Mouse (Mus musculus) liver, postnatal 0 days (tissue): ENCODE results near the gene Tub. TPM values are rescaled to one million over a fixed set of nuclear protein-coding genes. Genes with fewer than 3 reads are reported as not detected.
A peak's percentile ranks its signal among the peaks of the same experiment; 100 is the strongest.

ENCODE experiments used
- ATAC-seq: fragments of 200-750 bp; cut with Nextera tagmentation; 2 replicates; pipeline ENCODE4 v1.8.0; 2017; ENCODE audit warnings: mild to moderate bottlenecking, moderate library complexity
- DNase-seq: peaks from one replicate; pipeline ENCODE4 v3.0.0-alpha.2; 2016
- H3K27ac ChIP-seq: fragments of 300-500 bp; sonication (generic); 2 replicates; pipeline ENCODE4 v1.5.1; 2014; ENCODE audit warnings: antibody characterized with exemption, moderate library complexity, mild to moderate bottlenecking, low read depth
- H3K27me3 ChIP-seq: fragments of 300-500 bp; sonication (generic); 2 replicates; pipeline ENCODE4 v1.6.1; 2014; ENCODE audit warnings: low read length, control low read depth, mixed read lengths; ENCODE audit not compliant: insufficient read depth
- H3K36me3 ChIP-seq: fragments of 300-500 bp; sonication (generic); replicated peaks from 2 replicates; pipeline ENCODE4 v1.6.1; 2014; ENCODE audit warnings: mild to moderate bottlenecking, control low read depth, low read length, moderate library complexity, mixed read lengths; ENCODE audit not compliant: insufficient read depth
- H3K4me1 ChIP-seq: fragments of 300-500 bp; sonication (generic); 2 replicates; pipeline ENCODE4 v1.6.1; 2014; ENCODE audit warnings: antibody characterized with exemption, mild to moderate bottlenecking, control low read depth; ENCODE audit not compliant: insufficient read depth
- H3K4me2 ChIP-seq: fragments of 300-500 bp; sonication (generic); 2 replicates; pipeline ENCODE4 v1.6.1; 2014; ENCODE audit warnings: low read depth, mild to moderate bottlenecking, low read length, moderate library complexity, mixed read lengths
- H3K4me3 ChIP-seq: fragments of 300-500 bp; sonication (generic); 2 replicates; pipeline ENCODE4 v1.5.1; 2014; ENCODE audit warnings: low read depth, low read length
- H3K9ac ChIP-seq: fragments of 300-500 bp; sonication (generic); replicated peaks from 2 replicates; pipeline ENCODE4 v1.6.1; 2014; ENCODE audit warnings: mild to moderate bottlenecking, moderate library complexity
- H3K9me3 ChIP-seq: fragments of 300-500 bp; sonication (generic); 2 replicates; pipeline ENCODE4 v1.6.1; 2016; ENCODE audit warnings: mild to moderate bottlenecking, control low read depth, low read length, mixed read lengths
- CTCF ChIP-seq: sonication (generic); IDR thresholded peaks from 2 replicates; pipeline ENCODE4 v1.5.1; 2016; ENCODE audit warnings: antibody characterized with exemption, low read depth
- EP300 ChIP-seq: IDR thresholded peaks from 2 replicates; pipeline ENCODE4 v1.6.1; 2016; ENCODE audit warnings: antibody characterized with exemption, low read depth, mild to moderate bottlenecking
- WGBS: fragments of 180-500 bp; shearing (Covaris S2); extraction: QIAGEN DNeasy Blood & Tissue Kit; methylation state at CpG from one replicate; pipeline ENCODE4 v1.1.7; 2014; ENCODE audit not compliant: insufficient replicate concordance; 5-methylcytosine and 5-hydroxymethylcytosine counted together
- polyA plus RNA-seq: library from polyadenylated mRNA; unstranded; fragments of >200 nt; fragmentation: Nextera tagmentation; extraction: Ambion mirVana; gene quantifications from 2 replicates; pipeline ENCODE4 v1.2.1, GENCODE M21; 2015

The Tub gene
- polyA plus RNA-seq, 1 experiment from 2014 or later, result not detected

GRCm38 (mm10) chr7:109069641-109070040, 119.5 kb downstream of the Tub start:
- Histone ChIP-seq H3K9ac (no peak overlapping the region), H3K4me2 (no peak overlapping the region), H3K27me3 (no peaks in the 10 kb centered on the region), H3K4me3 (no peak overlapping the region), H3K4me1 (no peaks in the 10 kb centered on the region), H3K36me3 (no peaks in the 10 kb centered on the region), H3K27ac (no peak overlapping the region), H3K9me3 (no peaks in the 10 kb centered on the region)
- ATAC-seq (no peak), DNase-seq (no peak)
- WGBS, result 77% methylated on average over 4 of the region's 4 CpGs
- no peak for TF ChIP-seq CTCF
- TF ChIP-seq EP300, result no peak

- no peak for TF ChIP-seq CTCF
- no peak for TF ChIP-seq EP300
- H3K9me3 ChIP-seq, result no peaks in the 10 kb centered on the region
- H3K4me2 ChIP-seq, result no peak overlapping the region
- no peaks in the 10 kb centered on the region for H3K4me1 ChIP-seq
- no peaks in the 10 kb centered on the region for H3K36me3 ChIP-seq
- H3K4me3 ChIP-seq, result no peak overlapping the region
- H3K9ac ChIP-seq, result no peak overlapping the region
- DNase-seq (no peak), ATAC-seq (no peak)
- 61% methylated on average over 5 of the region's 5 CpGs for WGBS
- no peak overlapping the region for H3K27ac ChIP-seq
- H3K27me3 ChIP-seq, result no peaks in the 10 kb centered on the region
Measured at GRCm38 (mm10) chr7:109072326-109072725, 122.2 kb downstream of the Tub start.

- no peak overlapping the region for H3K9ac ChIP-seq
- no peaks in the 10 kb centered on the region for H3K36me3 ChIP-seq
- peak overlapping the region; percentile 40 for H3K4me3 ChIP-seq
- DNase-seq (peak; percentile 24), ATAC-seq (no peak)
- WGBS, result 20% methylated on average over 12 of the region's 12 CpGs
- H3K4me1 ChIP-seq, result peaks cover 6% of the 10 kb centered on the region
- no peak for TF ChIP-seq EP300
- TF ChIP-seq CTCF, result no peak
- no peaks in the 10 kb centered on the region for H3K9me3 ChIP-seq
- H3K27me3 ChIP-seq, result peaks cover 20% of the 10 kb centered on the region
- peak overlapping the region; percentile 68 for H3K4me2 ChIP-seq
- H3K27ac ChIP-seq, result no peak overlapping the region
Measured at GRCm38 (mm10) chr7:109082269-109083112, 132.4 kb downstream of the Tub start.

DNA sequence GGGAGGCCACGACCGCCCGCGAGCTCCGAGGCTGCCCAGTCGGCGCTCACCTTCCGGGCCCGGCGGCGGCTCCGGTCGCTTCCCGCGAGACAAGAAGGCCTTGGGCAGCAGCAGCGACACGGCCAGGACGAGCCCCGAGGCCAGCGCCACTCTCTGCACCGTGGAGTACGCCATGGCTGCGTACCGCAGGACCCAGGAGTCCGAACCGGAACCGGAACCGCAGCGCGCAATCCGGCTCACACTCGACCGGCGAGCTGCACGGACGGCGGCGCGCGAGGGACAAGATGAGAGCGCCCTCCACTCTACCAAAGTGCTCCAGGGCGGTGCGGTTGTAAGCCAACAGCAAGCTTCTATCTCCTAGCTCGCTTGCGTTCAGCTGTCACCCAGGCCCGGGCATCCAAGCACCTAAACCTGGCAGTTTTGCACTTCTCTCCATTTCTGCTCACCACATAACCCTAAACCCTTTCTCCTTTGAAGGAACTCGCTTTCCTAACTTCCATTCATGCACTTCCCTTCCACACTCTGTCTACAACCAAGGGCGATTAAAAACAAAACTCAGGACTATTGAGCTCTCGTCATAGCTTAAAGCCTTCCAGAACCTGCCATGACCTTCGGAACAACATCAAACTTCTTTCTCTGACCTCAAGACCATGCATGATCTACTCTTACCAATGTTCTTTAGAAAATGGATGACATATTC, 133.1 kb downstream of the Tub start, which contains the start of gene Ric3:
Gene Ric3, minus strand, starts transcription at position 219 of the 700 bp plus-strand sequence.
- Histone ChIP-seq H3K27me3 (peaks cover 20% of the 10 kb centered on the region), H3K4me1 (peaks cover 6% of the 10 kb centered on the region), H3K27ac (no peak within 1 kb of the TSS), H3K4me2 (peak within 1 kb of the TSS; percentile 68), H3K9me3 (no peaks in the 10 kb centered on the region), H3K4me3 (peak within 1 kb of the TSS; percentile 40), H3K9ac (no peak within 1 kb of the TSS), H3K36me3 (no peaks in the 10 kb centered on the region)
- 3% methylated on average over 49 of the region's 50 CpGs for WGBS
- ATAC-seq (no peak), DNase-seq (peak; percentile 15)
- TF ChIP-seq EP300, result no peak
- TF ChIP-seq CTCF, result no peak

GRCm38 (mm10) chr7:109083813-109084184, 133.7 kb downstream of the Tub start:
- H3K27ac ChIP-seq, result no peak overlapping the region
- H3K9ac ChIP-seq, result no peak overlapping the region
- DNase-seq, result no peak
- ATAC-seq, result no peak
- TF ChIP-seq EP300 (no peak), CTCF (no peak)
- H3K9me3 ChIP-seq, result no peaks in the 10 kb centered on the region
- H3K4me1 ChIP-seq, result peaks cover 6% of the 10 kb centered on the region
- WGBS, result 74% methylated on average over 4 of the region's 4 CpGs
- H3K4me2 ChIP-seq, result no peak overlapping the region
- peaks cover 20% of the 10 kb centered on the region for H3K27me3 ChIP-seq
- no peaks in the 10 kb centered on the region for H3K36me3 ChIP-seq
- H3K4me3 ChIP-seq, result no peak overlapping the region

Other genes with a start within 250 kb of the Tub start
- gene Olfr512, start 237.0 kb upstream of the Tub start, polyA plus RNA-seq, result not detected in 2 replicates
- not detected in 2 replicates for gene Olfr513, start 199.4 kb upstream of the Tub start, polyA plus RNA-seq
- not detected in 2 replicates for gene Olfr514, start 124.3 kb upstream of the Tub start, polyA plus RNA-seq
- gene Olfr516, start 99.8 kb upstream of the Tub start, polyA plus RNA-seq, result not detected in 2 replicates
- gene Olfr517, start 78.0 kb upstream of the Tub start, polyA plus RNA-seq, result not detected in 2 replicates
- gene Olfr518, start 65.3 kb upstream of the Tub start, polyA plus RNA-seq, result not detected in 2 replicates
- not detected in 2 replicates for gene Olfr519, start 55.9 kb upstream of the Tub start, polyA plus RNA-seq
- gene Nlrp10, start 20.2 kb upstream of the Tub start, polyA plus RNA-seq, result not detected in 2 replicates
- gene Eif3f, start 15.9 kb upstream of the Tub start, polyA plus RNA-seq, result 34.6 and 36.9 TPM in 2 replicates
- gene Ric3, start 133.0 kb downstream of the Tub start, polyA plus RNA-seq, result 0.33 and 0.36 TPM in 2 replicates
- gene Lmo1, start 224.9 kb downstream of the Tub start, polyA plus RNA-seq, result 1.5 and 1.8 TPM in 2 replicates